Mouse (Mus musculus): ENCODE measurements at regions not wholly inside any gene's neighbourhood (a gene's known extent, or its start where the extent isn't known, plus 50 kb on each side); places are given as distances from the start of the nearest gene placed in this dataset.
"Not testable (repeated sequence)": the region's sequence is repeated elsewhere in the genome, so short reads cannot be mapped to it uniquely, and the experiment has no call there.

GRCm38 (mm10) chr8:90031220-90031619 is 316.9 kb downstream of the Tox3 start:
- TF ChIP-seq POLR2A (IDR thresholded peaks at IDR 0.05; ENCODE audit: borderline replicate concordance, extremely low read depth, insufficient read depth, insufficient read length): no peak
- no peaks in the 10 kb centered on the region for H3K36me3 ChIP-seq (ENCODE audit: control insufficient read depth, insufficient read depth, low read length)
- no peaks in the 10 kb centered on the region for H3K9me3 ChIP-seq (ENCODE audit: control insufficient read depth, low read length)
- no peaks in the 10 kb centered on the region for H3K27me3 ChIP-seq (ENCODE audit: control insufficient read depth, insufficient read depth, low read length)
- H3K4me2 ChIP-seq (replicated peaks; ENCODE audit: low read depth, low read length, severe bottlenecking): no peak overlapping the region
- H3K9ac ChIP-seq (ENCODE audit: low read depth, low read length, severe bottlenecking): no peak overlapping the region
- H3K27ac ChIP-seq (replicated peaks; ENCODE audit: low read depth, low read length): no peak overlapping the region
- no peaks in the 10 kb centered on the region for H3K4me1 ChIP-seq (ENCODE audit: control insufficient read depth, insufficient read depth, low read length)
- 50% methylated on average over 1 of the region's 1 CpGs for WGBS
- DNase-seq (ENCODE audit: low spot score): no peak
- ATAC-seq (ENCODE audit: low FRiP score, low read depth): no peak
- H3K4me3 ChIP-seq (replicated peaks; ENCODE audit: low read length): no peak overlapping the region

GRCm38 (mm10) chr8:90017958-90018357 is 330.2 kb downstream of the Tox3 start:
- H3K9ac ChIP-seq (ENCODE audit: low read depth, low read length, severe bottlenecking); H3K4me1 ChIP-seq (ENCODE audit: control insufficient read depth, insufficient read depth, low read length); H3K4me3 ChIP-seq (replicated peaks; ENCODE audit: low read length); DNase-seq (ENCODE audit: low spot score); ATAC-seq (ENCODE audit: low FRiP score, low read depth); H3K4me2 ChIP-seq (replicated peaks; ENCODE audit: low read depth, low read length, severe bottlenecking); H3K27ac ChIP-seq (replicated peaks; ENCODE audit: low read depth, low read length); H3K27me3 ChIP-seq (ENCODE audit: control insufficient read depth, insufficient read depth, low read length); H3K9me3 ChIP-seq (ENCODE audit: control insufficient read depth, low read length); H3K36me3 ChIP-seq (ENCODE audit: control insufficient read depth, insufficient read depth, low read length): not testable (repeated sequence)
- WGBS: 47% methylated on average over 1 of the region's 1 CpGs

- no peak overlapping the region for H3K9ac ChIP-seq (ENCODE audit: low read depth, low read length, severe bottlenecking)
- no peaks in the 10 kb centered on the region for H3K27me3 ChIP-seq (ENCODE audit: control insufficient read depth, insufficient read depth, low read length)
- no peak for TF ChIP-seq POLR2A (IDR thresholded peaks at IDR 0.05; ENCODE audit: borderline replicate concordance, extremely low read depth, insufficient read depth, insufficient read length)
- ATAC-seq (ENCODE audit: low FRiP score, low read depth) (no peak), DNase-seq (ENCODE audit: low spot score) (no peak)
- H3K4me3 ChIP-seq (replicated peaks; ENCODE audit: low read length): no peak overlapping the region
- 65% methylated on average over 2 of the region's 2 CpGs for WGBS
- H3K27ac ChIP-seq (replicated peaks; ENCODE audit: low read depth, low read length): no peak overlapping the region
- H3K4me2 ChIP-seq (replicated peaks; ENCODE audit: low read depth, low read length, severe bottlenecking): no peak overlapping the region
- H3K4me1 ChIP-seq (ENCODE audit: control insufficient read depth, insufficient read depth, low read length): no peaks in the 10 kb centered on the region
- H3K36me3 ChIP-seq (ENCODE audit: control insufficient read depth, insufficient read depth, low read length): no peaks in the 10 kb centered on the region
- no peaks in the 10 kb centered on the region for H3K9me3 ChIP-seq (ENCODE audit: control insufficient read depth, low read length)
Measured at GRCm38 (mm10) chr8:90013755-90014154, 334.4 kb downstream of the Tox3 start.

- no peak for DNase-seq (ENCODE audit: low spot score)
- no peak overlapping the region for H3K4me2 ChIP-seq (replicated peaks; ENCODE audit: low read depth, low read length, severe bottlenecking)
- H3K27ac ChIP-seq (replicated peaks; ENCODE audit: low read depth, low read length): no peak overlapping the region
- no peaks in the 10 kb centered on the region for H3K4me1 ChIP-seq (ENCODE audit: control insufficient read depth, insufficient read depth, low read length)
- TF ChIP-seq POLR2A (IDR thresholded peaks at IDR 0.05; ENCODE audit: borderline replicate concordance, extremely low read depth, insufficient read depth, insufficient read length): no peak
- H3K36me3 ChIP-seq (ENCODE audit: control insufficient read depth, insufficient read depth, low read length): no peaks in the 10 kb centered on the region
- H3K9me3 ChIP-seq (ENCODE audit: control insufficient read depth, low read length): no peaks in the 10 kb centered on the region
- 61% methylated on average over 6 of the region's 6 CpGs for WGBS
- no peak overlapping the region for H3K9ac ChIP-seq (ENCODE audit: low read depth, low read length, severe bottlenecking)
- no peak for ATAC-seq (ENCODE audit: low FRiP score, low read depth)
- H3K27me3 ChIP-seq (ENCODE audit: control insufficient read depth, insufficient read depth, low read length): no peaks in the 10 kb centered on the region
- H3K4me3 ChIP-seq (replicated peaks; ENCODE audit: low read length): no peak overlapping the region
Measured at GRCm38 (mm10) chr8:90011682-90012409, 336.3 kb downstream of the Tox3 start.

GRCm38 (mm10) chr8:90009431-90009830 is 338.7 kb downstream of the Tox3 start:
- H3K4me3 ChIP-seq (replicated peaks; ENCODE audit: low read length): no peak overlapping the region
- H3K27me3 ChIP-seq (ENCODE audit: control insufficient read depth, insufficient read depth, low read length): no peaks in the 10 kb centered on the region
- H3K27ac ChIP-seq (replicated peaks; ENCODE audit: low read depth, low read length): no peak overlapping the region
- no peaks in the 10 kb centered on the region for H3K36me3 ChIP-seq (ENCODE audit: control insufficient read depth, insufficient read depth, low read length)
- no peak overlapping the region for H3K9ac ChIP-seq (ENCODE audit: low read depth, low read length, severe bottlenecking)
- H3K9me3 ChIP-seq (ENCODE audit: control insufficient read depth, low read length): no peaks in the 10 kb centered on the region
- no peak for TF ChIP-seq POLR2A (IDR thresholded peaks at IDR 0.05; ENCODE audit: borderline replicate concordance, extremely low read depth, insufficient read depth, insufficient read length)
- no peak overlapping the region for H3K4me2 ChIP-seq (replicated peaks; ENCODE audit: low read depth, low read length, severe bottlenecking)
- no peak for ATAC-seq (ENCODE audit: low FRiP score, low read depth)
- 84% methylated on average over 1 of the region's 1 CpGs for WGBS
- no peaks in the 10 kb centered on the region for H3K4me1 ChIP-seq (ENCODE audit: control insufficient read depth, insufficient read depth, low read length)
- no peak for DNase-seq (ENCODE audit: low spot score)
